Mouse (Mus musculus) embryonic facial prominence, embryonic 11.5 days (tissue): ENCODE data around the gene Adcy6. TPM values are rescaled to one million over a fixed set of nuclear protein-coding genes. Genes with fewer than 3 reads are reported as not detected.

Experiments used
- ATAC-seq: fragments of 200-750 bp; cut with Nextera tagmentation; replicated peaks from 2 replicates; pipeline ENCODE4 v1.8.0; 2017; ENCODE audit warnings: low read depth; ENCODE audit not compliant: insufficient number of reproducible peaks, low FRiP score, low TSS enrichment
- DNase-seq: peaks from one replicate; pipeline ENCODE4 v3.0.0-alpha.2; 2015; ENCODE audit warnings: low spot score
- H3K27ac ChIP-seq: fragments of 300-500 bp; sonication (generic); replicated peaks from 2 replicates; pipeline ENCODE4 v1.5.1; 2014; ENCODE audit warnings: mild to moderate bottlenecking, low read depth, low read length, control low read depth
- H3K27me3 ChIP-seq: fragments of 300-500 bp; sonication (generic); 2 replicates; pipeline ENCODE4 v1.6.1; 2014; ENCODE audit warnings: mild to moderate bottlenecking, low read length, moderate library complexity, mixed read lengths; ENCODE audit not compliant: control insufficient read depth, insufficient read depth
- H3K36me3 ChIP-seq: fragments of 300-500 bp; sonication (generic); replicated peaks from 2 replicates; pipeline ENCODE4 v1.6.1; 2014; ENCODE audit warnings: low read depth, mild to moderate bottlenecking, low read length, moderate library complexity, mixed read lengths; ENCODE audit not compliant: control insufficient read depth, insufficient read depth
- H3K4me1 ChIP-seq: fragments of 300-500 bp; sonication (generic); 2 replicates; pipeline ENCODE4 v1.6.1; 2014; ENCODE audit warnings: low read length, mixed read lengths; ENCODE audit not compliant: control insufficient read depth, insufficient read depth
- H3K4me2 ChIP-seq: fragments of 300-500 bp; sonication (generic); 2 replicates; pipeline ENCODE4 v1.6.1; 2014; ENCODE audit warnings: low read depth, mild to moderate bottlenecking, control low read depth, low read length, moderate library complexity
- H3K4me3 ChIP-seq: fragments of 300-500 bp; sonication (generic); 2 replicates; pipeline ENCODE4 v1.5.1; 2014; ENCODE audit warnings: low read depth, low read length, control low read depth
- H3K9ac ChIP-seq: fragments of 300-500 bp; sonication (generic); replicated peaks from 2 replicates; pipeline ENCODE4 v1.6.1; 2014; ENCODE audit warnings: mild to moderate bottlenecking, control low read depth, low read length
- H3K9me3 ChIP-seq: fragments of 300-500 bp; sonication (generic); replicated peaks from 2 replicates; pipeline ENCODE4 v1.6.1; 2016; ENCODE audit warnings: mild to moderate bottlenecking, low read length, inconsistent platforms, mixed read lengths; ENCODE audit not compliant: control insufficient read depth
- WGBS: fragments of 180-500 bp; shearing (Covaris S2); extraction: QIAGEN DNeasy Blood & Tissue Kit; methylation state at CpG from one replicate; pipeline ENCODE4 v1.1.7; 2014; 5-methylcytosine and 5-hydroxymethylcytosine counted together
- polyA plus RNA-seq: library from polyadenylated mRNA; unstranded; fragments of >200 nt; fragmentation: Nextera tagmentation; extraction: Ambion mirVana; gene quantifications from 2 replicates; pipeline ENCODE4 v1.2.1, GENCODE M21; 2014

The Adcy6 gene
- polyA plus RNA-seq, 1 experiment from 2014 or later = 8.4 TPM

- 71% methylated on average over 7 of the region's 7 CpGs for WGBS
Measured at GRCm38 (mm10) chr15:98626487-98627212, 16.8 kb upstream of the Adcy6 start.

GRCm38 (mm10) chr15:98626078-98626477, 16.2 kb upstream of the Adcy6 start:
- H3K36me3 ChIP-seq = no peaks in the 10 kb centered on the region
- ATAC-seq = no peak
- H3K4me3 ChIP-seq = no peak overlapping the region
- H3K4me2 ChIP-seq = no peak overlapping the region
- peaks cover 11% of the 10 kb centered on the region for H3K27me3 ChIP-seq
- H3K9me3 ChIP-seq = no peaks in the 10 kb centered on the region
- no peak overlapping the region for H3K9ac ChIP-seq
- no peak overlapping the region for H3K27ac ChIP-seq
- 38% methylated on average over 8 of the region's 8 CpGs for WGBS
- H3K4me1 ChIP-seq = peaks cover 3% of the 10 kb centered on the region; the same call in 1 of the 2 replicates
- no peak for DNase-seq

More at GRCm38 (mm10) chr15:98626487-98627212, 16.8 kb upstream of the Adcy6 start:
- Histone ChIP-seq H3K4me2 (no peak overlapping the region), H3K9ac (no peak overlapping the region), H3K9me3 (no peaks in the 10 kb centered on the region), H3K4me3 (no peak overlapping the region), H3K4me1 (peaks cover 3% of the 10 kb centered on the region; the same call in 1 of the 2 replicates), H3K27ac (no peak overlapping the region), H3K36me3 (no peaks in the 10 kb centered on the region), H3K27me3 (peaks cover 12% of the 10 kb centered on the region)
- ATAC-seq (no peak), DNase-seq (no peak)

- no peak overlapping the region for H3K9ac ChIP-seq
- no peak overlapping the region for H3K4me2 ChIP-seq
- no peaks in the 10 kb centered on the region for H3K9me3 ChIP-seq
- H3K4me3 ChIP-seq = no peak overlapping the region
- no peak overlapping the region for H3K27ac ChIP-seq
- H3K4me1 ChIP-seq = no peaks in the 10 kb centered on the region
- WGBS = 58% methylated on average over 5 of the region's 5 CpGs
- H3K36me3 ChIP-seq = no peaks in the 10 kb centered on the region
- ATAC-seq (no peak), DNase-seq (no peak)
- H3K27me3 ChIP-seq = peaks cover 3% of the 10 kb centered on the region; the same call in 1 of the 2 replicates
Measured at GRCm38 (mm10) chr15:98623361-98623821, 13.5 kb upstream of the Adcy6 start.

GRCm38 (mm10) chr15:98622721-98623120, 12.8 kb upstream of the Adcy6 start:
- no peaks in the 10 kb centered on the region for H3K27me3 ChIP-seq
- H3K27ac ChIP-seq = no peak overlapping the region
- DNase-seq = no peak
- H3K9ac ChIP-seq = no peak overlapping the region
- 16% methylated on average over 6 of the region's 6 CpGs for WGBS
- H3K4me3 ChIP-seq = no peak overlapping the region
- no peaks in the 10 kb centered on the region for H3K36me3 ChIP-seq
- H3K4me2 ChIP-seq = no peak overlapping the region
- no peak for ATAC-seq
- no peaks in the 10 kb centered on the region for H3K9me3 ChIP-seq
- H3K4me1 ChIP-seq = no peaks in the 10 kb centered on the region

- no peak overlapping the region for H3K27ac ChIP-seq
- DNase-seq = no peak
- 9% methylated on average over 7 of the region's 7 CpGs for WGBS
- no peaks in the 10 kb centered on the region for H3K36me3 ChIP-seq
- no peak overlapping the region for H3K4me3 ChIP-seq
- no peaks in the 10 kb centered on the region for H3K9me3 ChIP-seq
- no peak overlapping the region for H3K4me2 ChIP-seq
- ATAC-seq = no peak
- no peak overlapping the region; the same call in 1 of the 2 replicates for H3K9ac ChIP-seq
- H3K4me1 ChIP-seq = no peaks in the 10 kb centered on the region
- H3K27me3 ChIP-seq = no peaks in the 10 kb centered on the region
Measured at GRCm38 (mm10) chr15:98622199-98622598, 12.3 kb upstream of the Adcy6 start.

GRCm38 (mm10) chr15:98617176-98617537, 7.3 kb upstream of the Adcy6 start:
- H3K4me2 ChIP-seq = peak overlapping the region; percentile 2; the same call in 1 of the 2 replicates
- 0 out of 2 replicates have a peak overlapping the region, but pooled peaks have one; percentile 7 for H3K9ac ChIP-seq
- ATAC-seq = no peak
- WGBS = 1% methylated on average over 12 of the region's 12 CpGs
- no peaks in the 10 kb centered on the region for H3K27me3 ChIP-seq
- no peaks in the 10 kb centered on the region for H3K36me3 ChIP-seq
- H3K27ac ChIP-seq = no peak overlapping the region
- no peak overlapping the region for H3K4me3 ChIP-seq
- peak; percentile 92 for DNase-seq
- H3K4me1 ChIP-seq = no peaks in the 10 kb centered on the region; the same call in 1 of the 2 replicates
- no peaks in the 10 kb centered on the region for H3K9me3 ChIP-seq

GRCm38 (mm10) chr15:98616362-98617175, 6.7 kb upstream of the Adcy6 start:
- no peaks in the 10 kb centered on the region for H3K9me3 ChIP-seq
- H3K27me3 ChIP-seq = no peaks in the 10 kb centered on the region
- peak overlapping the region; percentile 2; the same call in 1 of the 2 replicates for H3K4me2 ChIP-seq
- no peaks in the 10 kb centered on the region for H3K36me3 ChIP-seq
- ATAC-seq (no peak), DNase-seq (peak; percentile 28)
- no peak overlapping the region for H3K27ac ChIP-seq
- 0 out of 2 replicates have a peak overlapping the region, but pooled peaks have one; percentile 7 for H3K9ac ChIP-seq
- no peak overlapping the region for H3K4me3 ChIP-seq
- H3K4me1 ChIP-seq = no peaks in the 10 kb centered on the region; the same call in 1 of the 2 replicates
- 32% methylated on average over 20 of the region's 20 CpGs for WGBS
